Comparison of ENCODE assay signal across 8 mouse cellular contexts in the genomic region with DNA sequence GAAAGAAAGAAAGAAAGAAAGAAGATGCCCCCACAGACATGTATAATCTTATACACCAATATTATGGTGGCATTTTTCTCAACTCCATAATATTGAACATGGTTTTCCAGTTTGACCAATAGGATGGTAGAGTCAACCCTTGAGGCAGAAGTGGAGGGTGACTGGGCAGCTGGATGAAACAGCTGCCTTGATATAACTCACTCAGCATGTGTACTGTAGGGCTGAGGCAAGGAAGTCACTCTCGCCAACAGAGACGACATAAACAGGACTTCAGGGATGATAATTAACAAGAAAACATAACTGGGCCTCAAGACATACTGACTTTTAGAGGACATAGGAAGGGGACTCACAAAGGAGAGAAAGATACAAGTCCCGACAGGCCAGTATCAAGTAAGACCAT. TPM values are rescaled to one million over a fixed set of nuclear protein-coding genes. Genes with fewer than 3 reads are reported as not detected.
DNase-seq lines count a peak whose midpoint lies in the region; ATAC-seq and TF ChIP-seq lines count a peak whose summit lies in the region.

No protein-coding gene starts in this region.

- no peak for TF ChIP-seq CTCF in lung, adult 2 months (IDR thresholded peaks at IDR 0.05; ENCODE audit: insufficient read depth, low read length)

- H3K9me3 ChIP-seq in embryonic facial prominence, embryonic 12.5 days, result no peaks in the 10 kb centered on the region
- no peaks in the 10 kb centered on the region for H3K9me3 ChIP-seq in intestine, embryonic 15.5 days
- no peaks in the 10 kb centered on the region for H3K9me3 ChIP-seq in neural tube, embryonic 12.5 days

- no peak for ATAC-seq in embryonic facial prominence, embryonic 12.5 days (ENCODE audit: insufficient number of reproducible peaks, insufficient read depth, low FRiP score, low TSS enrichment)
- ATAC-seq in intestine, embryonic 15.5 days, result no peak
- no peak for ATAC-seq in neural tube, embryonic 12.5 days (ENCODE audit: low FRiP score, low read depth)

- H3K27ac ChIP-seq in embryonic facial prominence, embryonic 12.5 days, result no peak overlapping the region
- H3K27ac ChIP-seq in intestine, embryonic 15.5 days, result no peak overlapping the region
- H3K27ac ChIP-seq in neural tube, embryonic 12.5 days, result no peak overlapping the region

- intact Hi-C loops in left cerebral cortex, postnatal 4 days (cut with DNase I), result loop anchor here (5.0 kb wide), 1 partner anchor 138 kb away; no protein-coding TSS in a partner anchor

- DNase-seq in lung, adult 2 months, result no peak
- no peak for DNase-seq in lung, postnatal 4 days
- DNase-seq in retina, postnatal 1 day, result no peak
- no peak for DNase-seq in frontal cortex, adult 2 months (ENCODE audit: extremely low spot score in 1 of 2, low spot score in 1 of 2)
- no peak for DNase-seq in left cerebral cortex, postnatal 4 days

- peaks cover 36% of the 10 kb centered on the region for H3K36me3 ChIP-seq in embryonic facial prominence, embryonic 12.5 days
- H3K36me3 ChIP-seq in intestine, embryonic 15.5 days, result peaks cover 15% of the 10 kb centered on the region
- H3K36me3 ChIP-seq in neural tube, embryonic 12.5 days, result peaks cover 39% of the 10 kb centered on the region

- H3K4me2 ChIP-seq in embryonic facial prominence, embryonic 12.5 days (replicated peaks), result peak overlapping the region; percentile 64
- peak overlapping the region; percentile 76 for H3K4me2 ChIP-seq in intestine, embryonic 15.5 days (replicated peaks)
- H3K4me2 ChIP-seq in neural tube, embryonic 12.5 days (replicated peaks), result peak overlapping the region; percentile 90

- peak overlapping the region; percentile 26 for H3K4me3 ChIP-seq in lung, adult 2 months (replicated peaks; ENCODE audit: extremely low read depth, low read depth, low read length)
- H3K4me3 ChIP-seq in embryonic facial prominence, embryonic 12.5 days, result peak overlapping the region; percentile 83
- peak overlapping the region; percentile 83 for H3K4me3 ChIP-seq in intestine, embryonic 15.5 days (replicated peaks)
- H3K4me3 ChIP-seq in neural tube, embryonic 12.5 days, result peak overlapping the region; percentile 86

- peaks cover 12% of the 10 kb centered on the region for H3K4me1 ChIP-seq in lung, adult 2 months (ENCODE audit: control insufficient read depth, insufficient read depth, low read length)
- peaks cover 12% of the 10 kb centered on the region; the same call in 1 of the 2 replicates for H3K4me1 ChIP-seq in embryonic facial prominence, embryonic 12.5 days
- H3K4me1 ChIP-seq in intestine, embryonic 15.5 days (replicated peaks), result peaks cover 10% of the 10 kb centered on the region
- H3K4me1 ChIP-seq in neural tube, embryonic 12.5 days, result peaks cover 10% of the 10 kb centered on the region

- H3K27me3 ChIP-seq in embryonic facial prominence, embryonic 12.5 days, result no peaks in the 10 kb centered on the region
- H3K27me3 ChIP-seq in intestine, embryonic 15.5 days (replicated peaks), result no peaks in the 10 kb centered on the region
- no peaks in the 10 kb centered on the region for H3K27me3 ChIP-seq in neural tube, embryonic 12.5 days (replicated peaks)

- peak overlapping the region; percentile 67 for H3K9ac ChIP-seq in embryonic facial prominence, embryonic 12.5 days
- peak overlapping the region; percentile 78 for H3K9ac ChIP-seq in intestine, embryonic 15.5 days
- H3K9ac ChIP-seq in neural tube, embryonic 12.5 days, result peak overlapping the region; percentile 65

- WGBS in lung, adult 2 months, result 9% methylated on average over 3 of the region's 3 CpGs
- WGBS in embryonic facial prominence, embryonic 12.5 days, result 18% methylated on average over 3 of the region's 3 CpGs
- 11% methylated on average over 3 of the region's 3 CpGs for WGBS in intestine, embryonic 15.5 days
- WGBS in neural tube, embryonic 12.5 days, result 19% methylated on average over 3 of the region's 3 CpGs

- TF ChIP-seq POLR2A in lung, adult 2 months (IDR thresholded peaks at IDR 0.05; ENCODE audit: borderline replicate concordance, extremely low read depth, low read depth, low read length), result no peak

RNA-seq across cellular contexts. Expression of gene Iqck, which starts 0.9 kb away (rescaled TPM):
- polyA plus RNA-seq in lung, adult 2 months (2012; rRNA removed), result 4.6 and 4.8 TPM in 2 replicates
- polyA plus RNA-seq in embryonic facial prominence, embryonic 12.5 days (2016; fragmentation: Nextera tagmentation; extraction: Ambion mirVana), result 3.1 and 3.5 TPM in 2 replicates
- polyA plus RNA-seq in intestine, embryonic 15.5 days (2015; fragmentation: Nextera tagmentation; extraction: Ambion mirVana), result 2.0 TPM in 2 replicates
- 3.1 TPM in 2 replicates for polyA plus RNA-seq in neural tube, embryonic 12.5 days (2016; fragmentation: Nextera tagmentation; extraction: Ambion mirVana)
- 9.1 and 10.0 TPM in 2 replicates for polyA plus RNA-seq in frontal cortex, adult 2 months (2012; rRNA removed)
- 1 to 10 TPM; 3.5 to 4.0 TPM for total RNA-seq in left cerebral cortex, postnatal 4 days (2021)

RNA-seq across cellular contexts. Expression of gene Knop1, which starts 1.4 kb away (rescaled TPM):
- polyA plus RNA-seq in lung, adult 2 months (2012; rRNA removed), result 5.5 and 9.5 TPM in 2 replicates
- 118 and 120 TPM in 2 replicates for polyA plus RNA-seq in embryonic facial prominence, embryonic 12.5 days (2016; fragmentation: Nextera tagmentation; extraction: Ambion mirVana)
- 87.7 and 99.4 TPM in 2 replicates for polyA plus RNA-seq in intestine, embryonic 15.5 days (2015; fragmentation: Nextera tagmentation; extraction: Ambion mirVana)
- polyA plus RNA-seq in neural tube, embryonic 12.5 days (2016; fragmentation: Nextera tagmentation; extraction: Ambion mirVana), result 100 and 106 TPM in 2 replicates
- polyA plus RNA-seq in frontal cortex, adult 2 months (2012; rRNA removed), result 17.5 and 17.8 TPM in 2 replicates
- 10 to 100 TPM; 42.8 to 46.3 TPM for total RNA-seq in left cerebral cortex, postnatal 4 days (2021)

Comparison
In these comparisons a context has a peak if more than half of its experiments do, and no peak if none do; other contexts are left out.
1. H3K4me3 ChIP-seq: peak in every context shown above with its lines; median percentile 86 in neural tube, embryonic 12.5 days; 83 in embryonic facial prominence, embryonic 12.5 days; 83 in intestine, embryonic 15.5 days; 26 in lung, adult 2 months.